Mouse (Mus musculus) mouse embryonic stem cell (cell line): ENCODE measurements around the gene Phka2.

Experiments used
- in situ Hi-C, 2 experiments: fragments of 300-500 bp; cut with MboI; formaldehyde crosslinking; loops; 1 replicate in 1 of 2; 3 replicates in 1 of 2; pipeline ENCODE4 v1.14.3; 2019 to 2020; ENCODE audit warnings: low sequenced_read_pairs in 2 of 2, low pct_unique_long_range_greater_than_20kb in 1 of 2, mixed read lengths in 1 of 2; ENCODE audit not compliant: unreplicated experiment in 1 of 2

Gene Phka2

DNA sequence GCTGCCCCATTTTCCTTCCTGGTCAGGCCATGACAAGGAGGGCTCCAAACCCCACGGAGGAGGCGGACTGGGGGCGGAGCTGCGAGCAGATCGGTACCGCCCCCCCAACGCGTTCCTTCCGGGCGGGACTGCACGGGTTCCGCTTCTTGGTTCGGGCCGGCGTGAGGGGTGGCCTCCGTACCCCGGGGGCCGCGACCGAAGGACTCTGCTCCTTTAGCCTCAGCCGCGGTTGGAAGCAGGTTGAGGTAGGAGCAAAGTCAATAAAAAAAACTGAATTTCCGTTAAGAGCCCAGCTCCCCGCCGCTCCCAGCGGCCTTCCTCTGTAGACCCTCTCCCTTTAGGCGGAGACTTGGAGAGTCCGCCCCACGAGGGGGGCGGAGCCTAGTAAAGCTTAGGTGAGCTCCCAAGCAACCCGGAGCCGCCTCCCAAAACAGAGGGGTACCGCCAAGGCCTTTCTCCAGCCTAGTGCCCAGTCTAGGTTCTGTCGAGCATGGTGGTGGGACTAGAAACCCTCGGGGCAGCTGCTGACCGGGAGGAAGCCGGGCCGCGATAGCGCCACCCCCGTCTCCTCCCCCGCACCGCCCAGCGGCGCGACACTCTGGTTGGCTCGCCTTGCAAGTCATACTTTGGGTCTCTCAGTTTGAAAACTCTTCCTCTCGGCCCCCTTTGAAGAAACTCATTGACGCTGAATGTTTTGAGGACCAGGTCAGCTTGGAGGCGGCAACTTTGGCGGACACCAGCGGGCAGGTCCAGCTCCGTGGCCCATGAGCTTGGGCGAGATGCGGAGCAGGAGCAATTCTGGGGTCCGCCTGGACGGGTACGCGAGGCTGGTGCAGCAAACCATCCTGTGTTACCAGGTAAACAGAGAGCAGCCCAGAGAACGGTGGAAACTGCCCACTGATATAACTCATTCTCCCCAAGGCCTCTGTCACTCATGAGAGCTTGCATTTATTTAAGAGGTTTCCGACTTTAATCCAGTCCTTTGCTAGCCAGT is at the start of gene Phka2:
Phka2 (plus strand) TSS at position 119 of the 994 bp plus-strand sequence.
- in situ Hi-C loops: no loop called here

DNA sequence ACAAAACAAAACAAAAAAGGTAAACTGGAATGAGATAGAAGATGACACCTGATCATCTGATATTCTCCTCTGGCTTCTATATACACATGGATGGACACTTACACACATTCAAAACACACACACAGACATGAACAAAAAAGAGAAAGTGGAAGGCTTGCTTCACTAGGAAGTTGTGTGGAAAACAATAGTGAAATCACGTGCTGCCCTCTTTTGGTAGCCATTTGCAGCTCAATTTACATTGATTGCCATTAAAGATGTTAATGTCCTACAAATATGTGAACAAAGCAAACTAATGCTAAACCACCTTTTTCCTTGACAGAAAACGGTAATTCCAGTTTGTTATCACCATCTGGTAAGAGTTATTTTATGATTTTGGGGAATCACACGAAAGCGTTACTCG is 46.3 kb upstream of the Phka2 start:
- in situ Hi-C loops: no loop called here

DNA sequence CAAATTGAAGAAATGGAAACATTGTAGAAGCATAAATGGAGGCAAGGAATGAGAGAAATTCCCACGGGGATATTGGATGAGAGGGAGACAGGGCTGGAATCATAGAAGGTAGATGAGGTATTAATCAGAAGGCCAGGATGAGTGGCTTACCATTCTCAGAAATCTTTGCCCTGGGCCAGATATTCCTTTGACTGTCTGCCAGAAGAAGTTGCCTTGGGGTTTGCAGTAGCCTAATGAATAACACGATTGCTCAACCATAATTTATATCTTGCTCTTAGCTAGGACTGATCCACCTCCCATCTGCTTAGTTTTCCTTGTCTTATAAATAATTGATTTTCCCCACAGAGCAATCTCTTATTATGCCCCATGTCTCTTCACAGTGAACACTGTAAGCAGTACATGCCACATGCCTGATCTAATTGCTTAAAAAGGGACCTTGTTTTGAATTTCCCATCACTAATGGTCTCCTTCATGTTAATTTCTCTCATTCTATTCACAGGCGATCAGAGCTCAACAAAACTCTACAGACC is 30.6 kb upstream of the Phka2 start:
- in situ Hi-C loops: no loop called here

DNA sequence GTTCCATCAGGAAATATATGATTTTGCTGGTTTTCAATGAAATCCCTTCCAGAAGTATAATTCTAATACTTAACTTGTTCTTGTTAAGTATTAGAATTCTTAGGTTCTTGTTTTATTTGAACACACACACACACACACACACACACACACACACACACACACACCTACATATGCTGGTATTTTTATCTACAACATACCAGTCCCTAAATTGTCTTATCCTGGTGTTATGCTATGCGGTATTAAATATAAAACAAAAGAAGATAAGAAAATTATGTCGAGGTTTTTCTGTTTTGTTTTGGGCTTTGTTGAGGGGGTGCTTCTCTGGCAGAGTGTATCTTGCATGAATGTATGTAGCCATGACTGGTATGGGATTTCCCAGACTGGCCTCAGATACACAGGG is 12.2 kb upstream of the Phka2 start:
- in situ Hi-C loops: no loop called here

DNA sequence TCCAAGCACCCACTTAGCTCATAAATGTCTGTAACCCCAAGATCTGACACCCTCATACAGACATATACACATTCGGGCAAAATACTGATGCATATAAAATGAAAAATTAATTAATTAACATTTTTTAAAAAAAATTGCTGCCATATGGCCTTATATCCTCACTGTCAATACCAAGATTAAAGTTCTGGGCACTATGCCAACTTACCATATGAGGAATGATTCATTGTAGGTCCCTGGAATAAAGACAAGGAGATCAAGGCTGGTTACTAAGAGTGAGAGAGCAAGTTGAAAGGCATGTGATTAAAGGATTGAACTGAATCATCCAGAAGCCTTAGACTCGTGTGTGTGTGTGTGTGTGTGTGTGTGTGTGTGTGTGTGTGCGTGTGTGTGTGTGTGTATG is 7.6 kb upstream of the Phka2 start:
- in situ Hi-C loops: no loop called here

DNA sequence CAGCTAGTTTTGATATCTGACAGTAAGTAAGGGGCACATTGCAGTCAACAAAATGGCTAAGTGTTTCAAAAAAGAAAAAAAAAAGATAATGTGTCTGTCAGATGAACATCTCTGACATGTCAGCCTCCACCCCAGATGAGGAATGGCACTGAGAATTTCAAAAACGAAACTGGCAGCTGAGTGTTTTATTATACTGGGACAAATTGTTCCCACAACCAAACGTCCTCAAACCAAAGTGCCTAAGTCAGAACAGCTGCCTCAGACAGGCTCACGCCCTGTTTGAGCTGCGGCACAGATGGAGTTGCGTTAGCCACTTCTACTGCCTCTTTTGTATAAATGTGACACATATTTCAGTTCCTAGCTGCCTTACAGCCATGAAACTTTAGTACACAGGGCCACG is 7.0 kb upstream of the Phka2 start:
- in situ Hi-C loops: no loop called here

DNA sequence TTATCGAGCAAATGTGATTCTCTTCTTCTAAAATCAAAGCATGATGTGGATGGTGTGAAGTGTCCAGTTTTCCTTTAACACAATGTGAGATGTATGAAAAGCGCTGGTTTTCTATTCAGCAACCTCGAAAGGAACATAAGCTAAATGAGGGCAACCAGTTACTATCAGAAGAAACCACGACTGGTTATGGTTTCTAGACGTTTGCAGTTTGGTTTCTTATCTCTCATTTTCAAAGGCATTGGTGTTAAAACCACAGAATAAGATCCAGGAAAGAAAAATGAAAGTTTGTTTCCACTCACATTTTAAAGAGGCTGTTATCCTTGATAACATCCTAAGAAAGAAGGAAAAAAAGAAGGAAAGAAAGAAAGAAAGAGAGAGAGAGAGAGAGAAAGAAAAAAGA is 5.5 kb upstream of the Phka2 start:
- in situ Hi-C loops: no loop called here

DNA sequence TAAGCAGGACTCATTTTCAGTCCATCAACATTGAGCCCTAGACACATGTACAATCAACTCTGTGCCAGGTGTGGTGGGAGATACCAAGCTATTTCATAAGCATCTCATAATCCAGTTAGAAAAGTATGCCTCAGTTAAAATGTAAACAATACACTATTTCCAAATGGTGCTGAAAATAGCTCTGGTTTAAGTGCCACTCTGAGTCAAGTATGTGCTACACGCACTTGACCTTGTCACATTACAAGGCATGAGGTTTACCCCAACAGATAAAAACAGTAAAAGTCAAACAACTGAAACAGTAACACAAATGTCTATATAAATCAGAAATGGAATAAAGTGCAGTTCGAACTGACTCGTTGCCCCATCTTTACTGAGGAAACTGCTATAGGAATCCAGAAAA is 871 bp upstream of the Phka2 start:
- in situ Hi-C loops: no loop called here

DNA sequence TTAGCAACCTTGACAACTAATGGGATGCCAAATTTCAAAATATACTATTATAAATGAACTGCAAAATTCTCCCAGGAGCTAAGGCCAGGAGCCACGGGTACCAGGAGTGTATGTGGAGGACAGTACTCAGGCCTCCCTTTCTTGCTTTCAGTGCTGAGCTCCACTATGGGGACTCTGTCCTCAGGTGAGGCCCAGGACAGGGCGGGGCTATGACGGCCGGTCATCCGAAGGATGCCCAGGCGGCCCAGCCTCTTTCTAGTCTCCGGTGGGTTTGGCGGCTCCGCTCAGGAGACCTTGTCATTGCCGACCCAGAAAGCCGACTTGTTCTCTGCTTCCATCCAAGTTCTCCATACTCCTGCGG is 299 bp upstream of the Phka2 start:
- in situ Hi-C loops: no loop called here

DNA sequence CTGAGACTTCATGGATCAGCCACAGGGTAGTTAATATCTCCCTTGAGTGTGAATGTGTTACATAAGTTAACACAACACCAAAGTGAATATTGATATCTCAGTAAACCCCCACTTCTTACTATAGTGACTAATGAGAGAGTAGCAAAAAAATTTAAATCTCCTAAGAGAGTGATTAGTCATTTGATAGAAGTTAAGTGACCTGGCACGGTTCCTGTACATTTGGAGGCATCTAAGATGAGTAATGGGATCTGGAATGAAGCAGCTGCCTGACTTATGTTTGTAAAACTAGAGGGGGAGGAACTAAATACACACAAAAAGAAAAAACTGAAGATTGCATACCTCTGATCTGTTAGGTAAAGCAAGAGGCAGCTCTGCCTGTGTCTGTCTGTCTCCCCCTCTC is 7.1 kb downstream of the Phka2 start:
- in situ Hi-C loops: no loop called here

DNA sequence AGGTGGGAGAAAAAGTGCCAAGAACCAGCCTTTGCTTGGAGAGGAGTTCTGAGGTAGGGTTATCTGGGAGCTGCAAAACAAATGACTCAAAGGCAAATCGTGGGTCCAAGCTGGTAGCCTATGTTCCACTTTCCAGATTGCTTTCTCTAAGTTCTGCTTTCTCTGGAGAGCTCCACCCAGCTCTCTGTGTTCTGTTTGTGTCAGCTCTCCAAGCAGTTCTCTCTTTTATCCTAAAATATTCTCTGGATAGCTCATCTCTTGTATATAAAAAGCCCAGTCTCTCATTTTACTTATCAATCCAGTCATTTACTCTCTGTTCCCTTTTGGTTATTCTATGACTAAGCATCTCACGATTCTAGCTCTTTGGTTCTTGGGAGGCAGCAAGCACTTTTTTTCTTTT is 8.2 kb downstream of the Phka2 start:
- in situ Hi-C loops: no loop called here

DNA sequence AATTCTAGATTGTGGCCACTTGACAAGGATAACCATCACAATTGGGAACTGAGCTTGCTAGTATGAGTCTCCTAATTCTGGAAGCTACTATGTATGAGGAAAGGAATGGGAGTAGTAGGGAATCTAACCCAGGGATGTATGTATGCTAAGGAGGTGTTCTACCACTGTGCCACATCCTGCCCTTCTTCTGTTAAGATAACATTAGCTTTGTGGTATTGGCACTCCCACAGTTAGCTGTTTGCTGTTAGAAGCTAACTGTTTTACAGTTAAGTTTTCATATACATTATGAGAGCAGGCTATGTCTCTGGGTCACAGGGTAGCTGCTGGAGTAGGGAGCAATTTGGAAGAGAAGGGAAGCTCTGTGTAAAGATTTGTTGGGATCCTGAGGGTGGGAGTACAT is 14.1 kb downstream of the Phka2 start:
- in situ Hi-C loops: no loop called here

DNA sequence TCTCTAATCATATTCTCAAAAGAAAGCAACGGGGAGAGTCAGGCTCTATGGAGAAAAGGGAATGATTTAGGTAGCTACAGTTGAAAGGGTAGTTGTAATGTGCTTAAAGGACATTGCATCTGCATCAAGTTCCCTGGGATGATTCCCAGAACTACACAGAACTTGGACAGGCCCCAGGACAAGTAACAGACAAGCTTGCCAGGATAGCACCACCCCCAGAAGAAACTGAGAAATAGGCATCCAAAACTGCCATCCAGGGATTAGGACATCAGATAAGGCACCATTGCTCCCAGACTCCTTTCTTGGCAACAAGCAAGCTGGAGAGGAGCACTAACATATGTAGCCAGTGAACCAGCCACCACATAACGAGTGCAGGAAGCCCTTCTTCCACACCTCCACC is 40.8 kb downstream of the Phka2 start:
- in situ Hi-C loops: no loop called here

DNA sequence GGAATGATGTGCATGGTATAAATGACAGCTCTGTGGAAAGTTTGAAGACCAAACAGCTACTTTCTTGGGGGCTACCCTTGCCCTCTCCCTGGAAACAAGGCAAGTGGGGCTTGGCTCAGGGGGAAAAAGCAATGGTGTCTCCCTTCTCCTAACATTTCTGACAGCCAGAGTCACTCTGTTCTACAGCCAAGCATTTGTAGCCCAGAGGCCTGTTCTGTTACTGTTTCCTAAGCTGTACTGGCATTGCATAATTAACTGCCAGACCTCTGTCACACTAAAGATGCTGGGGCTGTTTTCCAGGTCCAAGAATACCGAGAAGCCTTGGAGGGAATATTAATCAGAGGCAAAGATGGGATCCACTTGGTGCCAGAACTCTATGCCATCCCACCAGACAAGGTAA is 46.9 kb downstream of the Phka2 start:
- in situ Hi-C loops: no loop called here

DNA sequence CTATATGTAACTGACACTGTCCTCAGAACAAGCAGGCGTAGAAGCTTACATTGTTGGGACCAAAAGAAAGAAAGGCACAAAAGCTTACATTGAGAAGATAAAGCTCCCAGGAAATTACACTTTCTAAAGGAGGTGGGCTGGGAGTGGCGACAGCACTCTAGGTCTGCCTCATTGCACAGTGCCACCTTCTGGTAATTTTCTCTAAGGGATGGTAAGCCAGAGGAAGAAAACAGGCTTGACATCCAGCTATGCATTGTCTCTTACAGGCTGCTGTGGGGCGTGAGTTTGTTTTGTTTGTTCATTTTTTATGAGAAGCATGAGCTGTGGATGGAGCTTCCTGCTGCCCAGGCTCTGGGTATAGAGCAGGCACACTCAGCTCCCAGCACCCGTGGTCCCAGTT is 50.1 kb downstream of the Phka2 start:
- in situ Hi-C loops: no loop called here

DNA sequence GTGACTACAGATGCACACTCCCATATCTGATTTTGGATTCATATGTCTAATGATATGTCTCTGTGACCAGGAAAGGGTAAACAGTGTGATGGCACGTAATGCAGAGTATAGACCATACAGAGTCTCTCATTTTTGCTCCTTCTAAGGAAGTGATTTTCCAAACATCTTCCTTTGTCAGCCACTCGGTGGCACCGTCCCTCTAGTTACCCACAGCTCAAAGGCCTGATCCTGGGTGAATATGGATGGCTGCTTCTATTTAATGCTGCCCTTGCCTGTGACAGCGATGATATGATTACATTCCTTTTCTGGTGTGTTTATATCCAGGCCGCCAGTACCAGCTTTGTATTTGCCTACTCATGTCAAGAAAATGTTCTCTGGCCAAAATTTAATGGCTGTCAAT is 81.6 kb downstream of the Phka2 start:
- in situ Hi-C loops: no loop called here

DNA sequence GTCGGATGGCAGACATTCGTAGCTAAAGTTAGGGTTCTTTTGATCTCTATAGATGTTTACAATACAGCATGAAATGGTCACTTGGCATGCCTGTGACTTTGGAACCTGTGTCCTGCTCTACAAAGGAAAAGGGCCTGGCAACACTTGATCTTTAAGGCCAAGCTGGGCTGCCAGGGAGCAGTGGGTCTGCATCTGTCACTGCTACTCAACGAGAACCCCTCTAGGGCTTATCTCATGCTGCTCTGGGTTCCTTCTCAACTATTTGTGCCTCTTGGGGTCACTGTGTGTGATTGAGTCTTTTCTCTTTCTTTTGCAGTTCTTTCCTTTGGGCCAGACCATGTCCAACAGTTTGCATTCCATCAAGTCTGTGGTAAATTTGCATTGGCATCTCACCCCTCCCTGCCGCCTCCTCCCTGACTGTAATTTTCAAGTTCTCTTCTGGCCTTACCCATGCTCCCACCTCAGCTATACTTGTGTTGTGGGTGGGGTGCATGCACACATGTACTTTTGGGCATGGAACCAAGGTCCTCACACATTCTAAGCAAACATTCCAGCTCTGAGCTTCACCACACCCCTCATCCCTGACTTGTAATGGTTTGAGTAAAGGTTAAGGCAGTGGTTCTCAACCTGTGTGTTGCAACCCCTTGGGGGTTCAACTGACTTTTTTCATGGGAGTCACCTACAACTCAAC is 82.3 kb downstream of the Phka2 start:
- in situ Hi-C loops: no loop called here

DNA sequence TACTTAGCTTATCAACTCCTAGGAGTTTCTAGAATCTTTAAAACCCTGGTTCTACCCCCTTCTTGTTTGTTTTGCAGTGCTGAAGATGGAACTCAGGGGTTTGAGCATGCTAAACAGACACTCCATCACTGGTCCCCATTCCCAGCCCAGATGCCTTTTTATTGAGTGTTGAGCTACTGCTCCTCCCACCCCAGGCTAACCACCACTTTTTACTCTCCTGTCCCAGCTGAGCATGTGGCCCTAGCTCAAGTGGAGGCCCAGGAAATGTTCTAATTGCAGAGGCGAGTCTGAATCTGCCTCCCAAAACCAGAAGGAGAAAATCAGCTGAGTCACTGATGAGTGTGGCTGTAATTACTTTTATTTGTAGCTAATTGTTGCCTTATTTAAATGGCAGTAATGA is 83.1 kb downstream of the Phka2 start:
- in situ Hi-C loops: no loop called here

DNA sequence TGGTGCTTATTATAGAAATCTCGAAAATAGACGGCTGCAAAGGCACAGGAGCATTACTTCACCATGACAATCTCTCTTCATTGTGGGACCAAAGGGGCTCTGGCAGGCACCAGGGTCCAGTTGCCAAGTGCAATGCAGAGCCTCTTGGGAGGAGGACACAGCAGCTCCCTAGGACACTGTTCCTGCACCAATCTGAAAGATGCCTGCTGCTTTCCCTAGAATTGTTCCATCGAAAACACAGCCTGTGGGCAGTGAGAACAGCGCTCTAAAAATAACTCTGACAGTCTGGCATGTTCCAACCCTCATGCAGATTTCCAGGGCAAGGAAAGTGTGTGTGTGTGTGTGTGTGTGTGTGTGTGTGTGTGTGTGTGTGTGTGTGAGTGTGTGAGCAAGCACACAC is 86.6 kb downstream of the Phka2 start:
- in situ Hi-C loops: no loop called here

DNA sequence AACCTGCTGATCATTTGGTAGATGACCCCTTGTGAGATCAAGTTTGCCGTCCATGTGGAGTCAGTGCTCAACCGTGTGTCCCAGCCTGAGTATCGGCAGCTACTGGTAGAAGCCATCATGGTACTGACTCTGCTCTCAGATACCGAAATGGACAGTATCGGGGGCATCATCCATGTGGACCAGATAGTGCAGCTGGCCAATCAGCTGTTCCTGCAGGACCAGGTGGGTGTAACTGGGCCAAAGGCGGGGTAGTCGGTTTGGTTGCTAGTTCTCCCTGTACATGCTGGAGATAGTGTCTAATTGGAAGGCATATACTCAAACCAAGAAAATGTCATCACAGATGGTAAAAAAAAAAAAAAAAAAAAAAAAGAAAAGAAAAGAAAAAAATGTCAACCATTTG is 88.2 kb downstream of the Phka2 start:
- in situ Hi-C loops: no loop called here
